Mouse (Mus musculus) liver, adult (tissue): ENCODE measurements around the gene Pfdn6.
A peak's percentile ranks its signal among the peaks of the same experiment; 100 is the strongest.

Experiments
- GATA4 ChIP-seq: IDR thresholded peaks from 2 replicates; pipeline ENCODE4 v1.6.1; 2014; ENCODE audit warnings: mild to moderate bottlenecking, low read length; ENCODE audit not compliant: insufficient replicate concordance

Pfdn6 gene

DNA sequence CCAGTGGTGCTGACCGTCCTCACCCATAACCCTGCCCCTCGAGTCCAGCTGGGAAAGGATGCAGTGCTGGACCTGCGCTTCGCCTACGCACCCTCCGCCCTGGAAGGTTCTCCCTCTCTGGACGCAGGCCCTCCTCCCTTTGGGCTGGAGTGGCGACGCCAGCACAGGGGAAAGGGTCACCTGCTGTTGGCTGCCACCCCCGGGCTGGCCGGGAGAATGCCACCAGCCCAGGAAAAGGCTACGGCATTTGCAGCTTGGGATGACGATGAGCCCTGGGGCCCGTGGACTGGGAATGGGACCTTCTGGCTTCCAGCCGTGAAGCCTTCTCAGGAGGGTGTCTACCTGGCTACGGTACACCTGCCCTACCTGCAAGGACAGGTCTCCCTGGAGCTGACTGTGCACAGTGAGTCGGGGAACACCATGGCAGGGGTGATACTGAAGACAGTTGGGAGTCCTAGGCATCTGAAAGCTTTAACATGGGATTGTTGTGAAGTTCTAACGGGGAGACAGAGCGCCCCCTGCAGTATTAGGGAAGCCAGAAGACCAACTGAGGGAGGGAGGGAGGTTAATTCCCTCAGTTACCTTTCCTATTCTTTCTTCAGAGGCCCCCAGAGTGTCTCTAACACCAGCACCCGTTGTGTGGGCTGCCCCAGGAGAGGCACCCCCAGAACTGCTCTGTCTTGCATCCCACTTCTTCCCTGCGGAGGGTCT is 14.6 kb downstream of the Pfdn6 start:
- TF ChIP-seq GATA4, result no peak

DNA sequence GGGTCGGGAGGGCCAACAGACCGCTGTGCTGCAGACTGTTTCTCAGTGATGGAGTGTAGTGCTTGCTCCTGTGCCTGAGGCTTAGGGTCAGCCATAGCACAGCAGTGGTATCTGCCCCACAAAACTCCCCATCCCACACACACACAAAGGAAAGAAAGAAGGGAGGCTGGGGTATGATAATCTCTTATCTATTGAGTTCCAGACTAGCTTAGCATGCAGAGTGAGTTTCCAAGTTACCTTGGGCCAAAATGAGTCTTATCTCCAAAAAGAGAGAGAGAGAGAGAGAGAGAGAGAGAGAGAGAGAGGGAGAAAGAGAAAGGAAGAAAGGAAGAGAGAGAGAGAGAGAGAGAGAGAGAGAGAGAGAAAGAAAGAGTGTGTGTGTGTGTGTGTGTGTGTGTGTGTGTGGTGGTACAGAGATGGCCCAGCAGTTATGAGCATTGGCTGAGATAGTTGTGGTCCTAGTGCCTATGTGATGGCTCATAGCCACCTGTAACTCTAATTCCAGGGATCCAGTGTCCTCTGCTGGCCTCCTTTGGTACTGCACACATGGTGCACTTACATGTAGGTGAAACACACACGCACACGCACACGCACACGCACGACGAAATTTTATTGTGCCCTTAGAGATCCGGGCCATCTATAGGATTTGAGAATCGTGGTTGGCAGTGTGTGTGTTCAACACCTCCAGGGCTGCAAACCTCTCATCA is 15.4 kb downstream of the Pfdn6 start:
- TF ChIP-seq GATA4, result no peak

DNA sequence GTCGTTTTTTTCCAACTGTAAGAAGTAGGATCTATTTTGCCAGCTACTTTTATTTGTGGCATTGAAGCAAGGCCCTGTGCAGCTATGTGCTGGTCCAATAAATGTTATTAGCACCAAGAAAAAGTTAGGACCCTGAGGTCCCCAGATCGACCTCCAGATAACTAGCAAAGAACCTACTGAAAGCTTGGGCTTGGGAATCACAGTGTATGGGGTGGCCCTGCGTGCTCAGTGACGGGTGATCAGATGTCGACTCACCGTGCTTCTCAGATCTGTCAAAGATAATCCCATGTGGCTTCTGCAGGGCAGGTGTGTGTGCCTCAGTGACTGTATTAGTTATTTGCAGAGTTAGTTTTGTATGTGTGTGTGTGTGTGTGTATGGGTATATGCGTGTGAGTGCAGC is 18.8 kb downstream of the Pfdn6 start:
- TF ChIP-seq GATA4, result no peak

DNA sequence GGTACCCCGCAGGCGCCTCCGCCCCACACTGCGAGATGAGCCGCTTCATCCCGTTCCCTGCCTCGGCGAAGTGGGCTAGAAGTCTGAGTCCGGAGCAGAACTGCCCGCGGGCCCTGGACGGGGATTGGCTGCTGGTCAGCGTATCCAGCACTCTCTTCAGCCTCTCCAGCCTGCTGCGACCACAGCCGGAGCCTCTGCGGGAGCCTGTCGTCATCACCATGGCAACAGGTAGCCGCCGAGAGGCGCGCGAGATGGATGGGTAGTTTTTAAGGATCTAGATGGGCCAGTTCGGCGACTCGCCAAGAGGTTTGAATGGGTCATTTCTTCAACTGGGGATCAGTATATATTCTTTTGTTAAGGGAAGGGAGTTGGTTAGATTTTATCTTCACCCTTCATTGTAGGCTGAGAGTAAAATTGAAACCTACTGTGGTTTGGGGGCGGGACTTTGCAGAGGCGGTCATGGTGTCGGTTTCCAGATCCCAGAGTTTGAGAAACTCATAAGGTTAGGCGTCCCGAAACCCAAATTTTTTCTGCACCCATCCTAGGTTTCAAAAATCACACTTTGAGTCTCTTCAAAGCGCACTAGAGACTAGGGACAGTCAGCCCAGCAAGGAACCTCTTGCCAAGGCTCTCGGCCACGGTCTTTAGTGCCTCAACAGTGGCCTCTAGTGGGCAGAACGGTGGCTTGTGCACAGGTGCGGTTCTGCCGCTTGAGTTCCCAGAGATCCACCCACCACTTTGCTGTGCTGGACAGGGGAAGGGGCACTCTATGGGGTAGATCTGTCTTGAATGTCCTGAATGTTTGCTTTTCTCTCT is 19.7 kb downstream of the Pfdn6 start:
- no peak for TF ChIP-seq GATA4

DNA sequence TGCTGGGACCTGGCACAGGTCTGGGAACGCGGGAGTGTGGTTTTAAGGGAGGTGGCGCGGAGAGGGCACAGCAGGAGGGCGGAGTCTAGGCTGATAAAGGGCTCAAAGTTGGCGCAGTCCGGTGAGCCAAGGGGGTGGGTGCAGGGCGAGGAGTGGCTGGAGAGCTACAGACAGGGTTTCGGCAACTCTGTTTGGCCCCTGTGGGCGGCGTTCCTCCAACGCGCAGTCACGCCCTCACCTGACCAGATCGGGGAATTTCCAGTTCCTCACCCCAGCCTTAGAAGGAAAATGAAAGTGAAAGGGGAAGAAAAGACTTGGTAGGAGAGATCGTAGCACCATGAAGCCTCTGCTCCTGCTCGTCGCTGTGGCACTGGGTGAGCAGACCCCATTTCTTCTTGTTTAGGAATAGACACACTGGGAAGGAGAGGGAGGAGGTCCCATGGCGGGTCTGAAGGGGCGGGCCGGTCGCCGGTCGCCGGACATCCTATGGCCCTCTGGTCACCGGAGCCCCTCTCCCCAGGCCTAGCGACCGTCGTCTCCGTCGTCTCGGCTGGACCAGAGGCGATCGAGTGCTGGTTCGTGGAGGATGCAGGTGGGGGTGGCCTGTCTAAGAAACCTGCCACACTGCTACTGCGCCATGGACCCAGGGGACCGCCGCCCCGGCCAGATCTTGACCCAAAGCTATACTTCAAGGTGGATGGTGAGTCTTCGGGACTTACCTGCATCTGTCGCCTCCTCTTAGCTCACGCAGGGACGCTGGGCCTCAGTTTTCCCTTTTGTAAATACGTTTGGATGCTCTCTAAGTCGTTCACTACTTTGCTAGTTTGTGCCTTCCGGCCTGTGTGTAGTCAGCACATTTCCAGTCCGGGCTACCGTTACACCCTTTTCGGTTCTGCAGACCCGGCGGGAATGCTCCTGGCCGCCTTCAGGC is 20.5 kb downstream of the Pfdn6 start:
- TF ChIP-seq GATA4, result peak; percentile 83; the same call in 1 of the 2 replicates

DNA sequence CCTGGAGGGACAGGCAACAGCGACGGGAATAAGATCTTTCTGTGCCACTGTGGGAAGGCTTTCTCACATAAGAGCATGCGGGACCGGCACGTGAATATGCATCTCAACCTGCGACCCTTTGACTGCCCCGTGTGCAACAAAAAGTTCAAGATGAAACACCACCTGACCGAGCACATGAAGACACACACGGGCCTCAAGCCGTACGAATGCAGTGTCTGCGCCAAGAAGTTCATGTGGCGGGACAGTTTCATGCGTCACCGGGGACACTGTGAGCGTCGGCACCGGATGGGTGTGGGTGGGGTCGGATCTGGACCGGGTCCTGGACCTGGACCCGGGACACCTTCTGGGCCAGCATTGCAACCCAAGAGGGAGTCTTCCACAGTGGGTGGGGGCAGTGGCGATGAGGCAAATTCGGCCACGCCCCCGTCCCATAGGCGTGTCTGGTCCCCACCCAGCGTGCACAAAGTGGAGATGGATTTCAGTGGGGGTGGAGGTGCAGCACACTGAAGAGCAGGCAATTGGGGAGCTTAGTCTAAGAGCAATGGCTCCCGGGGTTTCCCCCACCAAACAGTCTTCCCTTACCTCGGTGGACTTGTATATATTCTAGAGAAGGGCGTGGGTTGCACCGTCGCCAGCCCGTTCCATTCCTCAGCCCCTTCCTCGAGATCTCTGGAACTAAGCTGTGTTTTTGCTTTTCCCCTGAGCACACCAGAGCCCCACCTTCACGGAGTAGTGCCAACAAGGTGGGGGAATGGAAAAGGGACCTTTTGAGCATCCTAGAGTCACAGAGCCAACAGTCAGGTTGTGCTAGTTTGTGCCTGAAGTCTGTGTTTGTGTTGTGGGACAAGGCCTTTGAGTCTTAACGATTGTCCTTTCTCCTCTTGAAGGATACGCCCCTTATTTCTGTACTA is 21.6 kb downstream of the Pfdn6 start:
- TF ChIP-seq GATA4, result no peak

DNA sequence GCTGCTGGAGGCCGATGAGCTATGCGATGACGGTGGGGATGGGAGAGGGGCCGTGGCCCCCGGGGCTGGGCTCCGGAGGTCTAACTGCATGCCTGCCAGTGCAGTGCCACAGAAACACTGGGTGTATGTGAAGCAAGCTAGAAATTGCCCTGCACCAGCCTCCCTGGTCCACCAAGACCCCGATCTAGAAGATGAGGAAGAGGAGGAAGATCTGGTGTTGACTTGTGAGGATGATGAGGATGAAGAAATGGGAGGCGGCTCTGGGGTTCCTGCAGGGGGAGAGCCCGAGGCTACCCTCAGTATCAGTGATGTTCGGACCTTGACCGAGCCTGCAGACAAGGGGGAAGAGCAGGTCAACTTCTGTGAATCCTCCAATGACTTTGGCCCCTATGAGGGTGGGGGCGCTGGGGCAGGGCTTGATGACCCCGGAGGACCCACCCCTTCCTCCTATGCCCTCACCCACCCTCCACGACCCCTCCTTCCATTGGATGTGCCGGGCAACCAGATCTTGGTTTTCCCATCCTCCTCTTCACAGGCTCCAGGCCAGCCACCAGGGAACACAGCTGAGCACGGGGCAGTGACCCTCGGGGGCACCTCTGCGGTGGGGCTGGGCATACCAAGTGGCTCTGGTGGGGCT is 22.4 kb downstream of the Pfdn6 start:
- no peak for TF ChIP-seq GATA4

DNA sequence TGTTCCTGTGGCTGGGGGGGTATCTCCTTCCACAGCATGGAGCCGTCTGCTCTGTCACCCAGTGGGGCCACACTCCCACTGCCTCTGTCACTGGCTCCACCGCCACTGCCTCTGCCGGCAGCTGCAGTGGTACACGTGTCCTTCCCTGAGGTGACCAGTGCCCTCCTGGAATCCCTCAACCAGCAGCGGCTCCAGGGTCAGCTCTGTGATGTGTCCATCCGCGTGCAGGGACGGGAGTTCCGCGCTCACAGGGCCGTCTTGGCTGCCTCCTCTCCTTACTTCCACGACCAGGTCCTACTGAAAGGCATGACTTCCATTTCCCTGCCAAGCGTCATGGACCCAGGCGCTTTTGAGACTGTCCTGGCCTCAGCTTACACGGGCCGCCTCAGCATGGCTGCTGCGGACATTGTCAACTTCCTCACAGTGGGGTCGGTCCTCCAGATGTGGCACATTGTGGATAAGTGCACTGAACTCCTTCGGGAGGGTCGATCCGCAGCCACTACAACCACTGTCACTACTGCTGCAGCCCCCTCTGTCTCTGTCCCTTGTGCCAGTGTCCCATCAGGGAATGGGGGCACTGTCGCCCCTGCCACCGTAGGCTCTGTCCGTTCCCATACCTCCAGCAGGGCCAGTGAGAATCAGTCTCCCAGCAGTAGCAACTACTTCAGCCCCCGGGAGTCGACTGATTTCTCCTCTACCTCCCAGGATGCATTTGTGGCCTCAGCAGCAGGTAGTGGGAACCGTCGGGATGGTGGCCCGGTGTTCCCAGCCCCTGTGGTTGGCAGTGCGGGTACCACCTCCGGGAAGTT is 23.1 kb downstream of the Pfdn6 start:
- TF ChIP-seq GATA4, result no peak

DNA sequence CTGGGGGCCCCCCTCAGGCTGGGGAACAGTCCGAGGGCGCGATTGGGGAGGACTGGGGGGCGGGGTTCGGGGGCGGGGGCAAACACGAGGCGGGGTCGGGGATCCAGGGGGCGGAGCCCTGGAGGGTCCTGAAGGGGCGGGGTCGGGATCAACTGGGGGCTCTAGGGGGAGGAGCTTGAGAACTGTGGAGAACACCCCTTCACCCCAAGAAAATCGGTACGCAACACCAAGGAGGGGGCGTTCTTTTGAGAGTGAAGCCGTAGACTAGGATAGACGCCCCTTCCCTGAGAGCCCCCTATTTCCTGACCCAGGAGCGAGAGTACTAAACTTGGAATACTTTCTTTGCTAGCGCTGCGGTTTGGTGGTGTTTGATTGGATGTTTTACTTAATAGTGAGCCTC is 23.8 kb downstream of the Pfdn6 start:
- TF ChIP-seq GATA4, result no peak

DNA sequence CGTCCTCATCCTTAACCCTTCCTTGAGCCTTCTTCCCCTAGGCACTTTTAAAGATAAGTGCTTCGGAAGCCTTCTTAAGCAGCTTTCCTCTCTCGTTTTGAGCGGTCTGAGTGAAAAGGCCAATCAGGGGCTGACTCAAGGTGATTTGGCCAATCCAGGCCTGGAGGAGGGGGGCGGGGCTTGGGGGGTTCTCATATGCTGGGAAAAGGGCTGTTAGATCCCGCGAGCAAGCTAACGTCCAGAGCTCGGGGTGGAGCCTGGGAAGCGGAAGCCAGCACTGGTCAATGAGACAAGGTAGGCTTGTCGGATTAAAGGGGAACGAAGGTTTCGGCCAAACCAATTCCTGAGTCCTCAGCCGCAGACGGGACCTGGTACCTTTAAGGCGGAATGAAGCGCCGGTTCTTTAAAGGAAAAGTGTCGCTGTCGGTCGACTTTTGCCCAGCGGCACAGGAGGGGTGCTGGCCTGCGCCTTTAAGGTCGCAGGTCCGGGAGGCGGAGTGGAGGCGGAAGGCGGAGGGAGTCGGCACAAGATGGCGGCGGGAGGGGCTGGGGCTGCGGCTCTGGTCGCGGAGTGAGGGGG is 24.4 kb downstream of the Pfdn6 start, which contains the start of the genes Tapbp and Zbtb22:
Tapbp (plus strand) TSS at position 229 of the 580 bp plus-strand sequence.
Zbtb22 (plus strand) TSS at position 234 of the 580 bp plus-strand sequence.
- TF ChIP-seq GATA4, result no peak; the same call in 1 of the 2 replicates

DNA sequence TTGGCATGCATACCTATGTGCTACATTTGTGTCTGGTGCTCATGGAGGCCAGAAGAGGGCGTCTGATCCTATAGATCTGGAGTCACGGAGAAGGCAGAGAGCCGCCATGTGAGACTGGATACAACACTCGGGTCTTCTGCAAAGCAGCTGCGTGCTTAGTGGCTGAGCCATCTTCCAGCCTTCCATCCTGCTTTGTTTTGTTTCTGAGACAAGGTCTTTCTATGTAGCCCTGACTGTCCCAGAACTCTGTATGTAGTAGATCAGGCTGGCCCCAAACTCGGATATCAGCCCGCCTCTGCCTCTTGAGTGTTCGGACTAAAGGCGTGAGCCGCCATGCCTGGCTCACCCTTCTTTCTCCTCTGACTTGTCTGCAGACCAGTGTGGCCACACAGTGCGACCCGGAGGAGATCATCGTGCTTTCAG is 25.2 kb downstream of the Pfdn6 start:
- TF ChIP-seq GATA4, result no peak

DNA sequence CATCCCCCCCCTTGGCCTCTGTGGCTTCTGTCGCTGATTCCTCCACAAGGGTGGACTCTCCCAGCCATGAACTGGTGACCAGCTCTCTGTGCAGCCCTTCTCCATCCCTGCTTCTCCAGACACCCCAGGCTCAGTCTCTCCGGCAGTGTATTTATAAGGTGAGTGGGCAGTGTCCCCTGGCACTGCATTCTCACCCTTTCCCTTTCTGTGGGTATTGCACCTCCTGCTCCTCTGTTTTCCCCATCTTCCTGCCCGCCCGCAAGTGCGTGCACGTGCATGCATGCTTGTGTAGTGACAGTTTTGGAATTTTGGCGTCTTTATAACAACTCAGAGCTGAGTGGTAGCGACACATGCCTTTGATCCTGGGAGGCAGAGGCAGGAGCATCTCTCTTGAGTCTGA is 26.2 kb downstream of the Pfdn6 start:
- no peak for TF ChIP-seq GATA4
